ENCODE assay signal across 40 mouse cellular contexts in the genomic region with DNA sequence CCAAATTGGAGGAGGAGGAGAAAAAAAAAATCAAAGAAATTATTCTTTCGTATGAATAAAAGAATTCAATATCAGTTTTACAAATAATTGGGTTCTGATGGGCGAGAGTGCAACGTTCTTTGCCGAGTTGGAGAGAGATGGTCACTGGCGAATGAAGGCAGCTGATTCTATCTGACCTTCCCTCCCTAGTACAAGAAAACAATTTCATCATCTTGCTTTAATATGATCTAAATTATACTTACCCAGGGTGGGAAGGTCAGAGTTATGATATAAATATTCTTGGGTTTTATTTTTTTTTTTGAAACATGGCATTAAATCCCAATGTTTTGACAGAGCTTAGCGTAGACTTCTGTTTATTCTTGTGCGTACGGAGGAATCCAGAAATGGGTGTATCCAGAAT. TPM values are rescaled to one million over a fixed set of nuclear protein-coding genes. Genes with fewer than 3 reads are reported as not detected.
DNase-seq lines count a peak whose midpoint lies in the region; ATAC-seq and TF ChIP-seq lines count a peak whose summit lies in the region.
"Had no signal": no experiment of that assay in that cellular context is flagged by ENCODE, and none has a peak within 500 bp of the region (broad histone marks: within the 10 kb centered on the region; RNA-seq: fewer than 3 reads in every experiment).

No protein-coding gene starts in this region.

- H3K9ac ChIP-seq in intestine, embryonic 15.5 days: no peak overlapping the region
- no peak overlapping the region for H3K9ac ChIP-seq in intestine, postnatal 0 days (ENCODE audit: low read depth, low read length)
- H3K9ac ChIP-seq in liver, postnatal 0 days (replicated peaks): no peak overlapping the region
- no peak overlapping the region for H3K9ac ChIP-seq in liver, embryonic 12.5 days
- H3K9ac ChIP-seq in stomach, embryonic 14.5 days (replicated peaks; ENCODE audit: low read depth, low read length): no peak overlapping the region
- no peak overlapping the region for H3K9ac ChIP-seq in stomach, postnatal 0 days (ENCODE audit: low read length)
- H3K9ac ChIP-seq: forebrain, embryonic 15.5 days; midbrain, embryonic 15.5 days; neural tube, embryonic 15.5 days; stomach, embryonic 15.5 days had no signal

- H3K27me3 ChIP-seq in intestine, embryonic 15.5 days (replicated peaks): peaks cover 10% of the 10 kb centered on the region; the same call in 1 of the 2 replicates
- H3K27me3 ChIP-seq in intestine, postnatal 0 days (replicated peaks; ENCODE audit: control insufficient read depth, insufficient read depth, low read length): peaks cover 13% of the 10 kb centered on the region; the same call in 1 of the 2 replicates
- peaks cover 15% of the 10 kb centered on the region for H3K27me3 ChIP-seq in liver, postnatal 0 days (ENCODE audit: insufficient read depth, low read length)
- peaks cover 38% of the 10 kb centered on the region for H3K27me3 ChIP-seq in liver, embryonic 12.5 days (replicated peaks)
- no peaks in the 10 kb centered on the region for H3K27me3 ChIP-seq in stomach, embryonic 14.5 days (ENCODE audit: control insufficient read depth, insufficient read depth, low read length)
- no peaks in the 10 kb centered on the region for H3K27me3 ChIP-seq in stomach, postnatal 0 days (ENCODE audit: control insufficient read depth, insufficient read depth, low read length)
- H3K27me3 ChIP-seq: heart, embryonic 12.5 days; hindbrain, embryonic 15.5 days; midbrain, embryonic 15.5 days; neural tube, embryonic 15.5 days; stomach, embryonic 15.5 days had no signal

- TF ChIP-seq CTCF in intestine, postnatal 0 days (IDR thresholded peaks at IDR 0.05; ENCODE audit: low read depth): no peak
- no peak for TF ChIP-seq CTCF in liver, postnatal 0 days (IDR thresholded peaks at IDR 0.05; ENCODE audit: low read depth)
- no peak for TF ChIP-seq CTCF in stomach, postnatal 0 days (IDR thresholded peaks at IDR 0.05; ENCODE audit: low read depth)

- ATAC-seq in intestine, embryonic 15.5 days: no peak
- no peak for ATAC-seq in intestine, postnatal 0 days
- ATAC-seq in liver, postnatal 0 days: no peak
- no peak for ATAC-seq in liver, embryonic 12.5 days
- ATAC-seq in stomach, embryonic 14.5 days (ENCODE audit: insufficient number of reproducible peaks, insufficient read depth, low FRiP score, low read depth): no peak
- ATAC-seq in stomach, postnatal 0 days (ENCODE audit: low FRiP score, low TSS enrichment): no peak
- ATAC-seq: forebrain, embryonic 15.5 days; inflammation-experienced regulatory T-cells, adult 6 months; midbrain, embryonic 15.5 days had no signal

- H3K4me3 ChIP-seq in intestine, embryonic 15.5 days (replicated peaks): no peak overlapping the region
- H3K4me3 ChIP-seq in intestine, postnatal 0 days (ENCODE audit: low read depth, low read length): no peak overlapping the region
- H3K4me3 ChIP-seq in liver, postnatal 0 days (ENCODE audit: low read depth, low read length): 0 out of 2 replicates have a peak overlapping the region, but pooled peaks have one; percentile 63
- no peak overlapping the region for H3K4me3 ChIP-seq in liver, embryonic 12.5 days
- H3K4me3 ChIP-seq in stomach, embryonic 14.5 days (ENCODE audit: low read depth, low read length): no peak overlapping the region
- no peak overlapping the region for H3K4me3 ChIP-seq in stomach, postnatal 0 days (ENCODE audit: low read depth, low read length)
- H3K4me3 ChIP-seq: forebrain, embryonic 10.5 days; forebrain, embryonic 15.5 days; hindbrain, embryonic 10.5 days; hindbrain, embryonic 15.5 days; midbrain, embryonic 15.5 days; neural tube, embryonic 15.5 days had no signal

- H3K36me3 ChIP-seq in intestine, embryonic 15.5 days: no peaks in the 10 kb centered on the region
- H3K36me3 ChIP-seq in intestine, postnatal 0 days (ENCODE audit: control insufficient read depth, insufficient read depth): no peaks in the 10 kb centered on the region
- H3K36me3 ChIP-seq in liver, postnatal 0 days (replicated peaks; ENCODE audit: insufficient read depth, low read length): no peaks in the 10 kb centered on the region
- H3K36me3 ChIP-seq in liver, embryonic 12.5 days: no peaks in the 10 kb centered on the region
- no peaks in the 10 kb centered on the region for H3K36me3 ChIP-seq in stomach, embryonic 14.5 days (ENCODE audit: control insufficient read depth, insufficient read depth, low read length)
- H3K36me3 ChIP-seq in stomach, postnatal 0 days (ENCODE audit: control insufficient read depth, insufficient read depth, low read length): no peaks in the 10 kb centered on the region
- H3K36me3 ChIP-seq: forebrain, embryonic 10.5 days; forebrain, embryonic 15.5 days; heart, embryonic 12.5 days; hindbrain, embryonic 10.5 days; hindbrain, embryonic 15.5 days; midbrain, embryonic 10.5 days; midbrain, embryonic 15.5 days; neural tube, embryonic 15.5 days; stomach, embryonic 15.5 days had no signal

- TF ChIP-seq EP300 in liver, postnatal 0 days (IDR thresholded peaks at IDR 0.05; ENCODE audit: low read depth): no peak
- TF ChIP-seq EP300 in stomach, postnatal 0 days (optimal IDR thresholded peaks at IDR 0.05): no peak

- 63% methylated on average over 8 of the region's 8 CpGs for WGBS in intestine, embryonic 15.5 days
- 67% methylated on average over 8 of the region's 8 CpGs for WGBS in intestine, postnatal 0 days
- 79% methylated on average over 8 of the region's 8 CpGs for WGBS in liver, postnatal 0 days (ENCODE audit: insufficient replicate concordance)
- WGBS in liver, embryonic 12.5 days (ENCODE audit: insufficient replicate concordance): 78% methylated on average over 8 of the region's 8 CpGs
- 48% methylated on average over 8 of the region's 8 CpGs for WGBS in stomach, embryonic 14.5 days
- 40% methylated on average over 8 of the region's 8 CpGs for WGBS in stomach, postnatal 0 days

- H3K4me1 ChIP-seq in intestine, embryonic 15.5 days (replicated peaks): peaks cover 9% of the 10 kb centered on the region; the same call in 1 of the 2 replicates
- no peaks in the 10 kb centered on the region for H3K4me1 ChIP-seq in intestine, postnatal 0 days (replicated peaks; ENCODE audit: control insufficient read depth, insufficient read depth, low read length)
- peaks cover 5% of the 10 kb centered on the region; the same call in 1 of the 2 replicates for H3K4me1 ChIP-seq in liver, postnatal 0 days (ENCODE audit: insufficient read depth)
- H3K4me1 ChIP-seq in liver, embryonic 12.5 days: 0 out of 2 replicates have a peak, but pooled peaks cover 7% of the 10 kb centered on the region
- H3K4me1 ChIP-seq in stomach, embryonic 14.5 days (ENCODE audit: control insufficient read depth, insufficient read depth, low read length): peaks cover 9% of the 10 kb centered on the region; the same call in 1 of the 2 replicates
- H3K4me1 ChIP-seq in stomach, postnatal 0 days (replicated peaks; ENCODE audit: control insufficient read depth, insufficient read depth): peaks cover 4% of the 10 kb centered on the region; the same call in 1 of the 2 replicates

- H3K9me3 ChIP-seq in intestine, embryonic 15.5 days: no peaks in the 10 kb centered on the region
- no peaks in the 10 kb centered on the region for H3K9me3 ChIP-seq in intestine, postnatal 0 days (ENCODE audit: control insufficient read depth)
- H3K9me3 ChIP-seq in liver, postnatal 0 days (ENCODE audit: low read length): no peaks in the 10 kb centered on the region
- H3K9me3 ChIP-seq in liver, embryonic 12.5 days (replicated peaks): no peaks in the 10 kb centered on the region; the same call in 1 of the 2 replicates
- H3K9me3 ChIP-seq in stomach, embryonic 14.5 days (ENCODE audit: control insufficient read depth, low read depth, low read length): no peaks in the 10 kb centered on the region
- no peaks in the 10 kb centered on the region for H3K9me3 ChIP-seq in stomach, postnatal 0 days (ENCODE audit: control insufficient read depth, low read length)
- H3K9me3 ChIP-seq: forebrain, embryonic 15.5 days; hindbrain, embryonic 10.5 days; hindbrain, embryonic 15.5 days; midbrain, embryonic 10.5 days; midbrain, embryonic 15.5 days; neural tube, embryonic 15.5 days; stomach, embryonic 15.5 days had no signal

- DNase-seq in liver, postnatal 0 days: no peak
- DNase-seq in stomach, postnatal 0 days (ENCODE audit: low spot score): no peak
- no peak for DNase-seq in adrenal gland, adult 18-20 months (ENCODE audit: low spot score in 2 of 2)
- DNase-seq: adrenal gland, adult 8-10 months; B cell, adult 2 months; cerebellum, adult 2 months; cerebellum, postnatal 25 days; gastrocnemius, postnatal 25 days; heart, adult 11 months; heart, postnatal 14 days; kidney, postnatal 4 days; liver; lung, postnatal 14 days; retina, postnatal 1 day; right cerebral cortex, postnatal 14 days; thymus, adult 18-20 months; thymus, postnatal 25 days had no signal

- H3K27ac ChIP-seq in intestine, embryonic 15.5 days: no peak overlapping the region
- H3K27ac ChIP-seq in intestine, postnatal 0 days (ENCODE audit: low read depth, low read length): no peak overlapping the region
- H3K27ac ChIP-seq in liver, postnatal 0 days (ENCODE audit: low read depth): 0 out of 2 replicates have a peak overlapping the region, but pooled peaks have one; percentile 23
- H3K27ac ChIP-seq in liver, embryonic 12.5 days: no peak overlapping the region
- no peak overlapping the region for H3K27ac ChIP-seq in stomach, embryonic 14.5 days (ENCODE audit: low read length)
- no peak overlapping the region for H3K27ac ChIP-seq in stomach, postnatal 0 days (replicated peaks)
- H3K27ac ChIP-seq: forebrain, embryonic 10.5 days; forebrain, embryonic 15.5 days; hindbrain, embryonic 10.5 days; hindbrain, embryonic 15.5 days; midbrain, embryonic 10.5 days; midbrain, embryonic 15.5 days; neural tube, embryonic 15.5 days; stomach, embryonic 15.5 days had no signal

- peak overlapping the region; percentile 6; the same call in 1 of the 2 replicates for H3K4me2 ChIP-seq in intestine, embryonic 15.5 days (replicated peaks)
- H3K4me2 ChIP-seq in intestine, postnatal 0 days (replicated peaks; ENCODE audit: low read depth): no peak overlapping the region
- peak overlapping the region; percentile 82 for H3K4me2 ChIP-seq in liver, postnatal 0 days (ENCODE audit: low read depth, low read length)
- H3K4me2 ChIP-seq in liver, embryonic 12.5 days: no peak overlapping the region
- peak overlapping the region; percentile 96 for H3K4me2 ChIP-seq in stomach, embryonic 14.5 days (replicated peaks; ENCODE audit: low read depth, low read length)
- no peak overlapping the region; the same call in 1 of the 2 replicates for H3K4me2 ChIP-seq in stomach, postnatal 0 days (replicated peaks; ENCODE audit: low read depth)
- H3K4me2 ChIP-seq: forebrain, embryonic 15.5 days; midbrain, embryonic 15.5 days had no signal

RNA-seq across cellular contexts. Expression of a gene that starts 2.1 kb away (rescaled TPM):
- 1.5 and 1.6 TPM in 2 replicates for polyA plus RNA-seq in intestine, embryonic 15.5 days (2015; fragmentation: Nextera tagmentation; extraction: Ambion mirVana)
- polyA plus RNA-seq in intestine, postnatal 0 days (2015; fragmentation: Nextera tagmentation; extraction: Ambion mirVana): 0.70 and 0.93 TPM in 2 replicates
- 0.86 and 1.4 TPM in 2 replicates for polyA plus RNA-seq in liver, postnatal 0 days (2015; fragmentation: Nextera tagmentation; extraction: Ambion mirVana)
- polyA plus RNA-seq in liver, embryonic 12.5 days (2016; fragmentation: Nextera tagmentation; extraction: Ambion mirVana): 0.18 and 0.19 TPM in 2 replicates
- 3.0 and 3.2 TPM in 2 replicates for polyA plus RNA-seq in stomach, embryonic 14.5 days (2014; fragmentation: Nextera tagmentation; extraction: Ambion mirVana)
- 0.56 and 0.87 TPM in 2 replicates for polyA plus RNA-seq in stomach, postnatal 0 days (2015; fragmentation: Nextera tagmentation; extraction: Ambion mirVana)
- total RNA-seq in adrenal gland, adult 18-20 months (2021): 10 to 100 TPM in 1 of 2 experiments, 1 to 10 TPM in 1; 9.8 to 19.8 TPM
- total RNA-seq: megakaryocyte progenitor cell, adult 5-6 weeks had no signal
- polyA plus RNA-seq: inflammation-experienced regulatory T-cells, adult 6 months had no signal

RNA-seq across cellular contexts. Expression of a gene that starts 22.1 kb away (rescaled TPM):
- polyA plus RNA-seq in intestine, embryonic 15.5 days (2015; fragmentation: Nextera tagmentation; extraction: Ambion mirVana): 62.6 and 66.0 TPM in 2 replicates
- 95.1 and 99.6 TPM in 2 replicates for polyA plus RNA-seq in intestine, postnatal 0 days (2015; fragmentation: Nextera tagmentation; extraction: Ambion mirVana)
- 41.4 and 43.4 TPM in 2 replicates for polyA plus RNA-seq in liver, postnatal 0 days (2015; fragmentation: Nextera tagmentation; extraction: Ambion mirVana)
- polyA plus RNA-seq in liver, embryonic 12.5 days (2016; fragmentation: Nextera tagmentation; extraction: Ambion mirVana): 31.2 and 33.7 TPM in 2 replicates
- 53.1 and 71.2 TPM in 2 replicates for polyA plus RNA-seq in stomach, embryonic 14.5 days (2014; fragmentation: Nextera tagmentation; extraction: Ambion mirVana)
- polyA plus RNA-seq in stomach, postnatal 0 days (2015; fragmentation: Nextera tagmentation; extraction: Ambion mirVana): 81.3 and 84.7 TPM in 2 replicates
- total RNA-seq in adrenal gland, adult 18-20 months (2021): 10 to 100 TPM; 33.6 to 43.3 TPM

RNA-seq across cellular contexts. Expression of a gene that starts 22.3 kb away (rescaled TPM):
- 100 and 110 TPM in 2 replicates for polyA plus RNA-seq in intestine, embryonic 15.5 days (2015; fragmentation: Nextera tagmentation; extraction: Ambion mirVana)
- 31.0 and 31.7 TPM in 2 replicates for polyA plus RNA-seq in intestine, postnatal 0 days (2015; fragmentation: Nextera tagmentation; extraction: Ambion mirVana)
- 38.7 and 42.7 TPM in 2 replicates for polyA plus RNA-seq in liver, postnatal 0 days (2015; fragmentation: Nextera tagmentation; extraction: Ambion mirVana)
- polyA plus RNA-seq in liver, embryonic 12.5 days (2016; fragmentation: Nextera tagmentation; extraction: Ambion mirVana): 124 and 125 TPM in 2 replicates
- polyA plus RNA-seq in stomach, embryonic 14.5 days (2014; fragmentation: Nextera tagmentation; extraction: Ambion mirVana): 123 and 125 TPM in 2 replicates
- polyA plus RNA-seq in stomach, postnatal 0 days (2015; fragmentation: Nextera tagmentation; extraction: Ambion mirVana): 37.1 and 41.3 TPM in 2 replicates
- total RNA-seq in adrenal gland, adult 18-20 months (2021): 10 to 100 TPM; 25.7 to 34.4 TPM

RNA-seq across cellular contexts. Expression of a gene that starts 43.3 kb away (rescaled TPM):
- 0.28 TPM in 1 of 2 replicates, not detected in the other for polyA plus RNA-seq in intestine, embryonic 15.5 days (2015; fragmentation: Nextera tagmentation; extraction: Ambion mirVana)
- not detected in 2 replicates for polyA plus RNA-seq in intestine, postnatal 0 days (2015; fragmentation: Nextera tagmentation; extraction: Ambion mirVana)
- polyA plus RNA-seq in liver, postnatal 0 days (2015; fragmentation: Nextera tagmentation; extraction: Ambion mirVana): not detected in 2 replicates
- not detected in 2 replicates for polyA plus RNA-seq in liver, embryonic 12.5 days (2016; fragmentation: Nextera tagmentation; extraction: Ambion mirVana)
- polyA plus RNA-seq in stomach, embryonic 14.5 days (2014; fragmentation: Nextera tagmentation; extraction: Ambion mirVana): 1.4 and 1.9 TPM in 2 replicates
- polyA plus RNA-seq in stomach, postnatal 0 days (2015; fragmentation: Nextera tagmentation; extraction: Ambion mirVana): 0.48 TPM in 1 of 2 replicates, not detected in the other
- not detected for total RNA-seq in adrenal gland, adult 18-20 months (2021)
- total RNA-seq: adrenal gland, adult 8-10 months; adrenal gland, postnatal 4 days; gastrocnemius, adult 18-20 months; gastrocnemius, postnatal 25 days; heart, postnatal 14 days; layer of hippocampus, adult 8-10 months; layer of hippocampus, postnatal 25 days; left cerebral cortex, adult 8-10 months; left cerebral cortex, postnatal 36 days; megakaryocyte progenitor cell, adult 5-6 weeks had no signal
- polyA plus RNA-seq: cerebellum, adult 2 months; frontal cortex, adult 2 months; midbrain, embryonic 15.5 days; small intestine, adult 2 months; stomach, embryonic 15.5 days had no signal

RNA-seq across cellular contexts. Expression of a gene that starts 50.1 kb away (rescaled TPM):
- polyA plus RNA-seq in intestine, embryonic 15.5 days (2015; fragmentation: Nextera tagmentation; extraction: Ambion mirVana): 30.0 and 33.9 TPM in 2 replicates
- 28.8 and 30.8 TPM in 2 replicates for polyA plus RNA-seq in intestine, postnatal 0 days (2015; fragmentation: Nextera tagmentation; extraction: Ambion mirVana)
- polyA plus RNA-seq in liver, postnatal 0 days (2015; fragmentation: Nextera tagmentation; extraction: Ambion mirVana): 12.8 and 16.6 TPM in 2 replicates
- polyA plus RNA-seq in liver, embryonic 12.5 days (2016; fragmentation: Nextera tagmentation; extraction: Ambion mirVana): 38.7 and 39.3 TPM in 2 replicates
- 33.4 and 39.9 TPM in 2 replicates for polyA plus RNA-seq in stomach, embryonic 14.5 days (2014; fragmentation: Nextera tagmentation; extraction: Ambion mirVana)
- polyA plus RNA-seq in stomach, postnatal 0 days (2015; fragmentation: Nextera tagmentation; extraction: Ambion mirVana): 24.7 and 27.6 TPM in 2 replicates
- total RNA-seq in adrenal gland, adult 18-20 months (2021): 10 to 100 TPM; 25.0 to 31.7 TPM

Comparison
In these comparisons a context has a peak if more than half of its experiments do, and no peak if none do; other contexts are left out.
1. H3K4me2 ChIP-seq: peak in intestine, embryonic 15.5 days (single experiment), liver, postnatal 0 days (single experiment) and stomach, embryonic 14.5 days (single experiment); none in intestine, postnatal 0 days (single experiment), liver, embryonic 12.5 days (single experiment) and stomach, postnatal 0 days (single experiment).